Mouse (Mus musculus) intestine, embryonic 15.5 days (tissue): ENCODE measurements around the gene Ndufv1. TPM values are rescaled to one million over a fixed set of nuclear protein-coding genes. Genes with fewer than 3 reads are reported as not detected.
A peak's percentile ranks its signal among the peaks of the same experiment; 100 is the strongest.

Source experiments
- ATAC-seq: fragments of 200-750 bp; cut with Nextera tagmentation; 2 replicates; pipeline ENCODE4 v1.8.0; 2017; ENCODE audit warnings: moderate TSS enrichment, moderate library complexity
- H3K27ac ChIP-seq: fragments of 300-500 bp; sonication (generic); 2 replicates; pipeline ENCODE4 v1.5.1; 2015; ENCODE audit warnings: mild to moderate bottlenecking, inconsistent platforms
- H3K27me3 ChIP-seq: fragments of 300-500 bp; sonication (generic); replicated peaks from 2 replicates; pipeline ENCODE4 v1.6.1; 2015; ENCODE audit warnings: inconsistent platforms
- H3K36me3 ChIP-seq: fragments of 300-500 bp; sonication (generic); 2 replicates; pipeline ENCODE4 v1.6.1; 2015; ENCODE audit warnings: inconsistent platforms
- H3K4me1 ChIP-seq: fragments of 300-500 bp; sonication (generic); replicated peaks from 2 replicates; pipeline ENCODE4 v1.6.1; 2015; ENCODE audit warnings: inconsistent platforms
- H3K4me2 ChIP-seq: fragments of 300-500 bp; sonication (generic); replicated peaks from 2 replicates; pipeline ENCODE4 v1.6.1; 2015; ENCODE audit warnings: mild to moderate bottlenecking, inconsistent platforms
- H3K4me3 ChIP-seq: fragments of 300-500 bp; sonication (generic); replicated peaks from 2 replicates; pipeline ENCODE4 v1.5.1; 2015; ENCODE audit warnings: inconsistent platforms
- H3K9ac ChIP-seq: fragments of 300-500 bp; sonication (generic); 2 replicates; pipeline ENCODE4 v1.6.1; 2015; ENCODE audit warnings: inconsistent platforms
- H3K9me3 ChIP-seq: fragments of 300-500 bp; sonication (generic); 2 replicates; pipeline ENCODE4 v1.6.1; 2016; ENCODE audit warnings: inconsistent platforms
- WGBS: fragments of 180-500 bp; shearing (Covaris S2); methylation state at CpG from one replicate; pipeline ENCODE4 v1.1.7; 2015; 5-methylcytosine and 5-hydroxymethylcytosine counted together
- polyA plus RNA-seq: library from polyadenylated mRNA; unstranded; fragments of >200 nt; fragmentation: Nextera tagmentation; extraction: Ambion mirVana; gene quantifications from 2 replicates; pipeline ENCODE4 v1.2.1, GENCODE M21; 2015

Gene Ndufv1
- polyA plus RNA-seq, 1 experiment from 2014 or later: 241 TPM

DNA sequence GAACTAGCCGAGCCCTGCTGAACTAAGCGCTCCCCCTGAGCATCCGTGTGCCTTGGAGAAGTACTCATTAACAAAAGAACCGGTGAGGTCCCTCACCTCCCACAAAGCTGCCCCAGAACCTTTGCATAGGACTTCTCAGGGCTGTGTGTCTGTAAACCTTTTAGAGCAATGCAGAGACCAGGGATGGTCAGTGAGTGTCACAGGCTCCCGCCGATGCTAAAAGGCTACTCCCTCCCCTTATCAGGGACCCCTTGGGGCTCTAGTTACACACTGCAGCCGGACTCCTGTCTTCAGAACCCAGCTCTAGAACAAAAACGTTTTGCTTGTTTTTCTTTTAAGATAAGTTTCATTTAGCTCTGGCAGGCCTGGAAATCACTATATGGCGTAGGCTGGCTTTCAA, 460 bp upstream of the Ndufv1 start:
- no peak overlapping the region for H3K27ac ChIP-seq

DNA sequence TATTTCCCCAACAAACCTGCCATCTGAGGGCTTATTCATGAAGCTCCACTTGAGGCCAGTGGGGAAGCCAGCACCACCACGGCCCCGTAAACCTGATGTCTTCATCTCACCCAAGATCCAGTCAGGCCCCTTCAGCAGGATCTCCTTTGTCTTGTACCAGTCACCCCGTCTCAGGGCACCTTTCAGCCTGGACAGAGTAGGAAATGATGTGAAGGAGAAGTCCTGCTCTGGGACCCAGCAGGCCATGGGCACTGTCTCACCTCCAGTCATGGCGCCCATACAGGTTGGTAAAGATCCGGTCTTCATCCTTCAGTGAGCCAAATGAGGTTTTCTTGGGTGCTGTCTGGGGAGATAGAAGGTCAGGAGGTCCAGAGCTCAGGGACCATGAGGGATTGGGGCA, 1.5 kb downstream of the Ndufv1 start:
- 93% methylated on average over 5 of the region's 5 CpGs for WGBS
- no peaks in the 10 kb centered on the region for H3K9me3 ChIP-seq
- peak overlapping the region; percentile 60; the same call in 1 of the 2 replicates for H3K4me2 ChIP-seq
- peaks cover 27% of the 10 kb centered on the region for H3K36me3 ChIP-seq
- no peak overlapping the region for H3K9ac ChIP-seq
- H3K27me3 ChIP-seq: no peaks in the 10 kb centered on the region
- ATAC-seq: no peak
- no peak overlapping the region for H3K27ac ChIP-seq
- peaks cover 8% of the 10 kb centered on the region; the same call in 1 of the 2 replicates for H3K4me1 ChIP-seq
- no peak overlapping the region for H3K4me3 ChIP-seq

More for the DNA sequence above, 460 bp upstream of the Ndufv1 start:
- Histone ChIP-seq H3K4me3 (peak overlapping the region; percentile 80), H3K9ac (peak overlapping the region; percentile 44), H3K27me3 (no peaks in the 10 kb centered on the region), H3K9me3 (no peaks in the 10 kb centered on the region), H3K4me1 (peaks cover 8% of the 10 kb centered on the region; the same call in 1 of the 2 replicates), H3K36me3 (peaks cover 15% of the 10 kb centered on the region), H3K4me2 (peak overlapping the region; percentile 65)
- 15% methylated on average over 9 of the region's 9 CpGs for WGBS
- ATAC-seq: peak; percentile 48

DNA sequence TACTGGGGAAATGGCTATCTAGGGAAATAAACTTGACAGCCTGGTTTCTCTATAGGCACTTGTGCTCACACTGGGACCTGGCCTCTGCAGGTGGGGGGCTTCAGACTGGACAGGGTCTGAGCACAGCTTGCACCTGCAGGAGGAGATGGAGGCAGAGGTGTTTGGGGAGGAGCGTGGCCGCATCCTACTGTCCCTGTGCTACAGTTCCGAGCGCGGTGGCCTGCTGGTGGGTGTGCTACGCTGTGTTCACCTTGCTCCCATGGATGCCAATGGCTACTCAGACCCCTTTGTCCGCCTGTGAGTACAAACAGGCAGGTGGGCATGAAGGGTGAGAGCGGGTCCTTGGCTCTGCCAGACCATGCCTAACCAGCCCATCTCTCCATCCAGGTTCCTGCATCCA, 6.6 kb downstream of the Ndufv1 start:
- no peak overlapping the region for H3K27ac ChIP-seq
- no peak overlapping the region for H3K4me3 ChIP-seq
- H3K4me1 ChIP-seq: peaks cover 18% of the 10 kb centered on the region
- H3K9me3 ChIP-seq: no peaks in the 10 kb centered on the region
- ATAC-seq: no peak
- no peak overlapping the region for H3K9ac ChIP-seq
- H3K4me2 ChIP-seq: no peak overlapping the region
- 94% methylated on average over 8 of the region's 8 CpGs for WGBS
- H3K36me3 ChIP-seq: peaks cover 25% of the 10 kb centered on the region
- H3K27me3 ChIP-seq: no peaks in the 10 kb centered on the region

DNA sequence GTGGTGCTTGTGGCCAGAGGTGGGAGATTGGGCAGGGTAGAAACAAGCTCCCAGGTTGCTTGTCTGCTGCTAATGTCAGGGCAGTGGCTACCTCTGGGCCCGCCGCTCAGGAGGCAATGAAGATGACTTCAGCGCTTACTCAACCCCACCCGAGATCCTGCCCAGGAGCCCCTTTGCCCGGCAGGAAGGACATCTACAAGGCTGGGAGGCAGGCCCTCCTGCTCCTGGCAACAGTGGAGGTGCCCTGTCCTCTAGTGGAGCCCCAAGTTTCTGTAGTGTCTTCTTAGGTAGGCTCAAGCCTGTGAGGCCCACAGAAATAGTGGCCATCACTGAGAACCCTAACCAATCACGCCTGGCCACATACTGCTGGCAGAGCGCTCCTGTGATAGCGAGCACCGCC, 7.5 kb downstream of the Ndufv1 start:
- Histone ChIP-seq H3K27me3 (no peaks in the 10 kb centered on the region), H3K36me3 (peaks cover 24% of the 10 kb centered on the region), H3K9me3 (no peaks in the 10 kb centered on the region), H3K27ac (no peak overlapping the region), H3K4me2 (no peak overlapping the region), H3K4me1 (peaks cover 20% of the 10 kb centered on the region), H3K9ac (no peak overlapping the region), H3K4me3 (no peak overlapping the region)
- no peak for ATAC-seq
- 82% methylated on average over 9 of the region's 9 CpGs for WGBS

DNA sequence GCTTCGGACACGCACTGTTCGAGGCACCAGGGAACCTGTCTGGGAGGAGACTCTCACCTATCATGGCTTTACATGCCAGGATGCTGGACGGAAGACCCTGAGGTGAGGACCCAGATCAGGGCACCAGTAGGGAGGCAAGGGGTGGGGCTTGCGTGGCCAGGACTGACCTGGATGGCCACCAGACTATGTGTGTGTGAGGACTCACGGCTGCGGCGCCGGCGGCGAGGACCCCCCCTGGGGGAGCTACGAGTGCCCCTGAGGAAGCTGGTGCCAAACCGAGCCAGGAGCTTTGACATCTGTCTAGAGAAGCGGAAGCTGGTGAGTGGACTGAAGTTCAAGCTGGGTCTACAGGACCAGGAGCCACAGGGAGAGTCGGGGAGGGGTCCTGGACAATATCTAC, 8.3 kb downstream of the Ndufv1 start:
- no peak overlapping the region for H3K4me2 ChIP-seq
- ATAC-seq: no peak
- H3K36me3 ChIP-seq: peaks cover 24% of the 10 kb centered on the region
- H3K9ac ChIP-seq: no peak overlapping the region
- WGBS: 82% methylated on average over 15 of the region's 15 CpGs
- no peak overlapping the region for H3K27ac ChIP-seq
- H3K4me3 ChIP-seq: no peak overlapping the region
- H3K4me1 ChIP-seq: peaks cover 25% of the 10 kb centered on the region
- H3K27me3 ChIP-seq: no peaks in the 10 kb centered on the region
- H3K9me3 ChIP-seq: no peaks in the 10 kb centered on the region

DNA sequence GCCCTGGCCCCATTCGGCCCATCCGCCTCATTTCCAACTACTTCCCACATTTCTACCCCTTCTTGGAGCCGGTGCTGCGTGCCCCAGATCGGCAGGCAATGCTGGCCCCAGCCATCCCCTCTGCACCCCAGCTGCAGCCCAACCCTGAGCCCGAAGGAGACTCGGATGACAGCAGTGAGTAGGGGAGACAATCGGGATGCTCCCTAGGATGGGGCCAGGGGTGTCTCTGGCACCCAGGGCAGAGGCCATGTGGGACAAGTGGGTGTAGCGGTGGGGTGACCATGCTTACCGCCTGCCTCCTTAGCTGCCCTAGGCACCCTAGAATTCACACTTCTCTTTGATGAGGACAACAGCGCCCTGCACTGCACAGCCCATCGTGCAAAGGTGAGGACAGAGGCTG, 9.0 kb downstream of the Ndufv1 start:
- Histone ChIP-seq H3K27ac (no peak overlapping the region), H3K9me3 (no peaks in the 10 kb centered on the region), H3K4me3 (no peak overlapping the region), H3K4me2 (no peak overlapping the region), H3K9ac (no peak overlapping the region), H3K4me1 (peaks cover 26% of the 10 kb centered on the region), H3K27me3 (no peaks in the 10 kb centered on the region), H3K36me3 (peaks cover 18% of the 10 kb centered on the region)
- 75% methylated on average over 12 of the region's 12 CpGs for WGBS
- ATAC-seq: no peak

DNA sequence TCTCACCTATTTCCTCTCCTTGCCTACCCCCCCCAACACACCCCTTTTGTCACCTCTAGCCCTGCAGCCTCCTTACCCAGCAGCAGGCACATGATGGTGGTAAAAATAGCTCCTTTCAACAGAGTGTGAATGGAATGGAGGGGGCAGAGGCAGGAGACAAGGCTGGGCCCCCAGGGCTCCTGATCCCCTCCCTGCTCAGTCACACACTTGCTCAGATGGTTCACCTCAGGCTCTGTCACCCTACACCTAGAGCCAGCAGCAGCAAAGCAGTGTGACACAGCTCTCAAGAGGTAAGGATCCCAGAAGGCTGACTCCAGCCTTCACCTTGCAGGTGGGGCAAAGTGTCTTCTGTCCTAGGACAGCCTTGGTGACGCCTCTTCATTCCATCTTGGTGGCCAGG, 9.5 kb downstream of the Ndufv1 start, which contains the start of gene Doc2g:
Doc2g (plus strand) TSS at position 202 of the 400 bp plus-strand sequence.
- ATAC-seq: no peak
- peaks cover 26% of the 10 kb centered on the region for H3K4me1 ChIP-seq
- H3K9ac ChIP-seq: no peak within 1 kb of the TSS
- WGBS: 73% methylated on average over 1 of the region's 1 CpGs
- no peak within 1 kb of the TSS for H3K4me2 ChIP-seq
- H3K27ac ChIP-seq: no peak within 1 kb of the TSS
- no peaks in the 10 kb centered on the region for H3K27me3 ChIP-seq
- peaks cover 12% of the 10 kb centered on the region for H3K36me3 ChIP-seq
- H3K9me3 ChIP-seq: no peaks in the 10 kb centered on the region
- no peak within 1 kb of the TSS for H3K4me3 ChIP-seq

DNA sequence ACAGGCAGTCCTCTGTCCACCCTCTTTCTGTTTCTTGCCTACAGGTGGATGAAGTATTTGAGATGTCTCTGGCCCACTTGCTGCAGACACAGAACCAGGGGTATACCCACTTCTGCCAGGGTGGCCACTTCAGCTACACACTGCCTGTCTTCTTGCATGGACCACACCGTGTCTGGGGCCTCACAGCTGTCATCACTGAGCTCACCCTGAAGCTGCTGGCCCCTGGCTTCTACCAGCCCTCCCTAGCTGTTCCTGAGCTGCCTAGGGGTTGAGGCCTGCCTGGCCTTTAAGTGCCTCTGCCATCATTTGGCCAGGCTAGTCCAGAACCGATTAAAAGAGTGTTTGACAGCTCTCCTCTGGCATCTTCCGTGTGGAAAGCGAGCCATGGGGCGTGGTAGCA, 10.9 kb downstream of the Ndufv1 start:
- no peaks in the 10 kb centered on the region; the same call in 1 of the 2 replicates for H3K36me3 ChIP-seq
- H3K27me3 ChIP-seq: no peaks in the 10 kb centered on the region
- ATAC-seq: no peak
- H3K4me1 ChIP-seq: peaks cover 26% of the 10 kb centered on the region
- peak overlapping the region; percentile 79 for H3K4me2 ChIP-seq
- H3K4me3 ChIP-seq: peak overlapping the region; percentile 61; the same call in 1 of the 2 replicates
- peak overlapping the region; percentile 92; the same call in 1 of the 2 replicates for H3K9ac ChIP-seq
- 75% methylated on average over 5 of the region's 5 CpGs for WGBS
- H3K9me3 ChIP-seq: no peaks in the 10 kb centered on the region
- H3K27ac ChIP-seq: 0 out of 2 replicates have a peak overlapping the region, but pooled peaks have one; percentile 6

DNA sequence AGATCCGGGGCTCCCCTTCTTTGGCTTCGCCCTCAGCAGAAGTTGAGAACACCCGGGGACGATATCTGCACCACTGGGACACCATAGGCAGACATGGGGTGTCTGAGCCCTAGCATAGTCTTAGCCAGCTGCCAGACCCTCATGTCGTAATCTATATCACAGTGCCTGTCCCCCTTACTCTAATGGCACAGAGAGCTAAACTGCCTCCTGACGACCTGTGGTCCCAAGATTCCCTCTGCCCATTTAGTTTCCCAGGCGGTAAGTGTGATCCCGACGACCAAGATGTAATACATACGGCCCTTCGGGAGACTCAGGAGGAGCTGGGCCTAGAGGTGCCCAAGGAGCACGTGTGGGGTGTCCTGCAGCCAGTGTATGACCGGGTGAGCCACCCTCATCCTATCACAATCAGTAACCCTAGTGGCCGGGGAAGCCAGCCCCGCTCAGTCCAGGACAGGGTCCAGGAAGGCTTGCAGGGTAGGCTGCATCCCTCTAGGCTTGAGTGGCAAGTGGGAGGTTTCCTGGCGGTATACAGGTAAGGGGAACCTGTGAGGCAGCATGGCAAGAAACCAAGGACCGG, 11.6 kb downstream of the Ndufv1 start:
- Histone ChIP-seq H3K4me3 (peak overlapping the region; percentile 61), H3K27ac (peak overlapping the region; percentile 97), H3K9me3 (no peaks in the 10 kb centered on the region), H3K36me3 (no peaks in the 10 kb centered on the region; the same call in 1 of the 2 replicates), H3K9ac (peak overlapping the region; percentile 92), H3K4me2 (peak overlapping the region; percentile 79), H3K4me1 (peaks cover 26% of the 10 kb centered on the region), H3K27me3 (no peaks in the 10 kb centered on the region)
- 14% methylated on average over 17 of the region's 17 CpGs for WGBS
- ATAC-seq: peak; percentile 20

DNA sequence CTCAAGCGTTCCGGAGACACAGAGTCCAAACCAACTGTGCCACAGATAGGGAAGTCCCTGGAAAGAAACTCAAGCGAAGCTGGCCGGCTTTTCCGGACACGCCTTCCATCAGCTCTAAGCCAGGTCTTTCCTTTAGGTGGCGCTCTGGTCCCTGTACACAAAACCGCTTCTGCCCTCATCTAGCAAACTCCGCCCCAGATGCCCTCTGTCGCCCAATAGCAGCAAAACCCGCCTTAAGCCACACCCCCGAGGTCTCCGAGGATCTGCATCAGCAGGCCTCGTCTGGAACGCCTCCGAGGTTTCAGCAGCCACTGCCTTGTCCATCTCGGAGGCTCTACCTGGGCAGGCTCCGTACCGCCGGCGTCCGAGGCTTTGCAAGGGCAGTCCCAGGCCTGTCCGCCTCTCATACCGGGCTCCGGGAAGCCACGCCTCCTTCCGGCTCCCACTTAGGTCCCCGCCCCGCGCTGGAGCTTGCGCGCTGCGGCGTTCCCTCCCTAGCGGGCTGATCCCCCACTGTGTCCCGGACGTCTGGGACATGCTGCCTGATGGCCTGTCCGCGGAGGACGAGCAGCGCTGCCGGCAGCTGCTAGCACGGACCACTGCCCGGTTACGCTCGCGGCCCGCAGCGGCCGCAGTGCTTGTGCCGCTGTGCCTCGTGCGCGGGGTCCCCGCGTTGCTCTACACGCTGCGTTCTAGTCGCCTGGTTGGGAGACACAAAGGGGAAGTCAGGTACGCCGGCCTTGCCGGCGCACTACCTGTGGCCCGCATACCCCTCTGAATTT, 12.3 kb downstream of the Ndufv1 start, which contains the start of the genes Nudt8 and Gm49405:
Nudt8 (plus strand) TSS at position 462 of the 782 bp plus-strand sequence.
Gm49405 (plus strand) TSS at position 508 of the 782 bp plus-strand sequence.
- H3K4me3 ChIP-seq: peak within 1 kb of the TSS; percentile 61
- ATAC-seq: peak; percentile 95
- H3K9ac ChIP-seq: peak within 1 kb of the TSS; percentile 92
- WGBS: under 1% methylated on average over 64 of the region's 64 CpGs
- peak within 1 kb of the TSS; percentile 97 for H3K27ac ChIP-seq
- H3K27me3 ChIP-seq: no peaks in the 10 kb centered on the region
- H3K9me3 ChIP-seq: no peaks in the 10 kb centered on the region
- no peaks in the 10 kb centered on the region; the same call in 1 of the 2 replicates for H3K36me3 ChIP-seq
- H3K4me1 ChIP-seq: peaks cover 26% of the 10 kb centered on the region
- peak within 1 kb of the TSS; percentile 79 for H3K4me2 ChIP-seq

DNA sequence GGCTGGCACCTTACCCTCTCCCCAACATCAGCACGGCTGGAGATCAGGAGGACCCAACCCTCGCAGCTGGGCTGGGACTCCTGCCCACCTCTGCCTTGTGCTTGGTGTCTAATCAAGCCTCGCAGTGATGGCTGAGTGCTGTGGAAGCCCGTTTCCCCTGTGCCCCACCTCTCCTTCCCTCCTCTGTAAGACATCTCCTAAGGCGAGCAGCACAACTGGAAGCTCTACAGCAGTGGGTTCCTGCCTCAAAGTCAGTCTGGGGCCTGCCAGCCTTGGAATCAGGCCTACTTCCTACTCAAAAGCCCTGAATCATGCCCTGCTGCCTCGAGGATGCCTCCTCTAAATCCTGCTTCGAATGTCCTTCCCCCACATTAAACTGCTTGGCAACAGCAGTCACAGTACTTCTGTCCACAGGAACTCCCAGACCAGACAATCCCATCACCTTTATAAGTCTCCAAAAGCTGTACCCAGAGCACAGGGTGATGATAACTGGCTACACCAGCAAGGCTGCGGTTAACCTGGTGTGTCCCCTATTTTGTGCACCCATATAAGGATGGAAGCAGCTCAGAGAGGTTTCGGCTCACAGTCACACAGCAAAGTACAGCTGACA, 13.4 kb downstream of the Ndufv1 start:
- Histone ChIP-seq H3K4me2 (peak overlapping the region; percentile 79), H3K4me3 (no peak overlapping the region)

DNA sequence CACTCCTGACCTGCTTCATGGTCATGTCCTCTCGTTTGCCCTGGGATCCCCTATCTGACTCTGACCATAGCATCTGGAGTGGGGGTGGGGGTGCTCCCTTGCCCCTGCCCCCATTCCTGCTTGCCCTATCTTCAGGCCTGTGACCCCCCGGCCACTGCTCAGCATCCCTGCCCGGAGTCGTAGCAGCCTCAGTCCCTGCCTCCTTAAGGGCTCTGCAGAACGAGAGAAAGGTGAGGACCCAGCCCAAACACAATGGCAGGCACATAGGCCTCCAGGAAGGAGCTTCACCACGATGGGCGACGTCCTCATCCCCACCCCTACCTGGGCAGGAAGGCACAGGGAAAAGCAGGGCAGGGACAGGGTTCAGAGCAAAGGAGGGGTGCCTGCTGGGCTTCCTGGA, 14.3 kb downstream of the Ndufv1 start:
- Histone ChIP-seq H3K4me1 (peaks cover 26% of the 10 kb centered on the region), H3K27ac (no peak overlapping the region), H3K36me3 (no peaks in the 10 kb centered on the region), H3K4me3 (no peak overlapping the region), H3K27me3 (no peaks in the 10 kb centered on the region), H3K9ac (0 out of 2 replicates have a peak overlapping the region, but pooled peaks have one; percentile 5), H3K4me2 (no peak overlapping the region), H3K9me3 (no peaks in the 10 kb centered on the region)
- ATAC-seq: no peak
- 82% methylated on average over 8 of the region's 8 CpGs for WGBS

More for the DNA sequence above, 13.4 kb downstream of the Ndufv1 start:
- H3K9ac ChIP-seq: peak overlapping the region; percentile 92; the same call in 1 of the 2 replicates
- WGBS: 80% methylated on average over 9 of the region's 9 CpGs
- H3K4me1 ChIP-seq: peaks cover 26% of the 10 kb centered on the region
- no peak for ATAC-seq
- no peaks in the 10 kb centered on the region for H3K27me3 ChIP-seq
- H3K36me3 ChIP-seq: no peaks in the 10 kb centered on the region
- H3K27ac ChIP-seq: no peak overlapping the region
- no peaks in the 10 kb centered on the region for H3K9me3 ChIP-seq
